Mouse (Mus musculus) spleen, adult 12 weeks (tissue): ENCODE results near the gene Nol9.
"Not testable (repeated sequence)": the region's sequence is repeated elsewhere in the genome, so short reads cannot be mapped to it uniquely, and the experiment has no call there.

Experiments
- DNase-seq: peaks from one replicate; pipeline ENCODE4 v3.0.0; 2022; ENCODE audit warnings: low spot score

Nol9 gene

DNA sequence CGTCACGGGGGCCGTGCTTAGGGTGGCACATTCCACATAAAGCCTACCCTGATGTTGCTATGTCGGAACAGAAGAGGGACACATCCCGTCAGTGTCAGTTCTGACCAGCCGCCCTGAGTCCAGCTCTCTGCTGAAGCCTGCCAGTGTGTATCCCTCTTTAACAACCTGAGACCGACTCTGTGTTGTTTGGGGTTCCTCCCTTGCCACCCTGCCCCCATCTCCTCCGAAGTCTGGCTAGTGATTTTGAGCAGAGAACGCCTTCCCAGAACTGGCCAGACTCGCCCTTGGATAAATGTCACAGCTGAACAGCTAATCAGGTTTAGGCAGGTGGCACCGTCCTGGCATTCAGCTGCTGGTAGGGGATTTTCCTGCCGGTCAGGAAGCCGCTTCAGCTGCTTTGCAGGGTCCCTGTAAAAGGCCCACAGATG is 28.4 kb upstream of the Nol9 start:
- DNase-seq, result no peak

DNA sequence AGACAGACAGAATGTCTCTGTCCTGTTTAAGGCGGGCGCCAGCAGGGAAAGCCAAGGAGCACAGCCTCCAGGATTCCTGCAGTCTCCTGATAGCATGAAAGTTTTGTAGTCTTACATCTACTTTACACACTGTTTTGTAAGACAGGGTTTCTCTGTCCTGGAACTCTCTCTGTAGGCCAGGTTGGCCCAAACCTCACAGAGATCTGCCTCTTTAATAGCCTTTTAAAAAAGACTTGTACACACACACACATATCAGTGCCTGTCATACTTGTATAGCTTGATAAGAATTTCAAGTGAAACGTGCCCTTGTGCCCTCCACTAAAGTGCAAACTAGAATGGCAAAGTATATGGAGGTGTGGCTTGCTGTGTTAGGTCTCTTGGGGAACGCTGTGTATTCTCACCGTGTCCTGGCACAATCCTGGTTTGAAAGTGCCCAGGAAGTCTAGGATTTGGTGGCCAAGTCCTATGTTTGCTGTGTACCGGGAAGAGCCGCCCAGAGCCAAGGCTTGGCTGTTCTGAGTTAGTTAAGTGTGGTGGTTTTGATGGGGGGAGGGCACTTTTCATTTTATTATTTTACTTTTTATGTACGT is 27.9 kb upstream of the Nol9 start:
- DNase-seq, result no peak

DNA sequence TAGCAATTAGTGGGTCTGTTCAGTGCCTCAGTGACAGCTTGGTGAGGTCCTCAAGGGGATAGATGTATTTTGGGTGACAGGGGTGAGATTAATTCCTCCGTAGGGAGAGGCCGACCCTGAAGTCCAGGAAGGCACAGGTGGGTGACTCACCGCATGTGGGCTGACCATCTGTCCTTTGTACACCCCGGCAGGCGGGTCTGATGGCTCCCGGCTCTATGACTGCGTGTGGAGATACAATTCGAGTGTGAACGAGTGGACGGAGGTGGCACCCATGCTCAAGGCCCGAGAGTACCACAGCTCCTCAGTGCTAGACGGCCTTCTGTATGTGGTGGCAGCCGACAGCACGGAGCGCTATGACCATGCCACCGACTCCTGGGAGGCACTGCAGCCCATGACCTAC is 27.0 kb upstream of the Nol9 start:
- DNase-seq, result no peak

DNA sequence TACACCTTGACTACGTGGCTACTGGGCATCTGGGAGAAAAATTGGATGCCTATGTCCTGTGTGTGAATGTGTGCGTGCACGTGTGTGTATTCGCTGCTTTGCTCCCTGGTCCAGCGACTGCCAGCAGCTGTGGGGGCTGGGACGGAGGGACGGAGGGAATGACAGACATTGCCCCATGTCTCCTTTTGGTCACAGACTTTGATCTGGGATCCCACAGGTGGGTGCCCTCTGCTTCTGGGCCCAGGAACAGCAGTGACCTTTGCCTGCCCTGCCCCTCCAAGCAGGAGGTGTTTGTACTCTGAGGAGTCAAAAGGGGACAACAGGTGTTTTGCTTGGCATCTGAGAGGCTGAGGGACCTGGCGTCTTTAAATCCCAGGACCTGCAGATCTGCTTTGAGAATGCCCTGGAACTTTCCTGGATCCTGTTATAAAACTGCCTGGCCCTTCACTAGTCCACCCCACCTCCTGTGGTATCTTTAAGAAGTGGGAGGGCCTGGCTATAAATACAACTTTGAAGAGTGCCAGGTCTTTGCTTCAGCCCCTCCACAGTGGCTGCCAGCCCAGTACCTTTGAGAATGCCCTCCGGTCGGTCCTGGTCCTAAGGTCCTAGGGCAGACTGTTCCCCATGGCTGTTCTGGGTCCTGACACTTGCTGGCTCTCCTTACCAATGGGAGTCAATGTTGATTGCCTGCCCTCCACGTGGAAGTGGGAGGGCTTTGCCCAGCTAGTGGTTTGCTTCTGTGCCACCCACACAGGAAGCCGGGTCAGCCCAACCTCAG is 25.9 kb upstream of the Nol9 start:
- DNase-seq, result no peak

DNA sequence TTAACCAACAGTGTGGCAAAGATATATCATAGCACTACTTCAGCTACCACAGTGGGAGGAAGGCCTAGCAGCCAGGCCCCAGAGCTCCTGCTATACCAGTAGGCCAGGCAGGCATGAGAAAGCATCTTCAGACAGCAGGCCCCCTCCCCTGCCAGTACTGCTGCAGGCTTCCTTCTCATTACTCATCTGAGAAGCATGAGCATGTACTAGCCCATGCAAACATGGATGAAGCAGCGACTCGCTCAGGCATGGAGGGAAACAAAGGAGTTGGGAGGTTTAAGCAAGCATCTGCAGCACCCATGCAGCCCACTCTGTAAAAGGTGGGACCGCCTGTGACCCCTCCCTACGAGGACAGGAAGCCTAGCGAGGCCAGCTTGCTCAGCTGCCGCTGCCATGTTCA is 20.0 kb upstream of the Nol9 start:
- DNase-seq, result no peak

DNA sequence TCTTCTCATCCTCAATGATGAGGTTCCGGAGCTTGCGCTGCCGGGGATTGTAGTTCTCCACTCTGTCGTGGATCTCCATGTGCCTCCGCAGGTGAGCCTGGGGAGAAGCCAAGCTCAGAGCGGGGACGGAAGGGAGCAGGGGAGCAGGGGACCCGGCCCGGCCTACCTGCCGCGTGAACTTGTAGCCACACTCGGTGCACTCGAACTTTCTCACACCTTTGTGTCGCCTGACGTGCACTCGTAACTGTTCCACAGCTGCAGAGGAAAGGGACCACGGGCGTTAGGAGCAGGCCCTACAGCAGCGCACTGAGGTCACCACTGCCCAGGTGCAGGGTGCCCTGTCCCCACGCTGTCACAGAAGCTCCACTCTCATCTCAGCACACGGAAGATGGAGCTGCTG is 19.1 kb upstream of the Nol9 start:
- no peak for DNase-seq

DNA sequence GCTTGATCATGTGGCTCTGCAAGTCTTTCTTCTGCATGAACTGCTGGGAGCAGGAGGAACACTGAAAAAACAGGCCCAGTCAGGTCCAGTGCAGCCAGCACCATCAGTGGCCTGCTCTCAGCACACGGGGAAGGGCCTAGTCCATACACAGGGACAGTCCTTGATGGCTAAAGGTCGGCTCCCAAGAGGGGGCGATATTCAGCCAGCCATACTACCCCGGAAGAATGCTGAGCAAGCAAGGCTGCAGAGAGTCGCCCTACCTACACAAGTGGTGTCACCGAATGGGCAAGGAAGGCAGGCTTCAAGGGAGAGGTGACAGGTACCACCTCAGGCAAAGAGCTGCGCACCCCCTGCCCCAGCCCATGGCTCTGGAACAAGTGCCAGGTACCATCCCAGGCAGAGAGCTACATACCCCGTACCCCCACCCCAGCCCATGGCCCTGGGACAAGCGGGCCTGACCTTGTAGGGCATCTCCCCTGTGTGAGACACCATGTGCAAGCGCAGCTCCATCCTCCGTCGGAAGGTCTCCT is 17.5 kb upstream of the Nol9 start:
- no peak for DNase-seq

DNA sequence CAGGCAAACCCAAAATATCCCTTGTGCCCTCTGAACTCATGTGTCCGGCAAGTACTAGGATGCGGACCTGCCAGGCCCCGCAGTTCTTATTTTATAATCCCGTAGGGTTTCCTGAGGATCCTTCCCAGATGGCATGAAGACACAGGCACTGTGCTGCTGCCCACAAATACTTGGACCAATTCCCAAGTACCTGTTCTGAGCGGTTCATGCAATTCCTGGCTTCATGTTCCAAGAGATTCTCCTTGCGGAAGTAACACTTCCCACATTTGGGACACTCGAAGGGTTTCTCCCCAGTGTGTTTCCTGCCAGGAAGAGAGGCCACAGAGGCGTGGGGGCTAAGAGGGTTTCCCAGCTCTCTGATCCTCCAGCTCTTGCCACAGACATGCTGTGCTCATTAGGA is 16.6 kb upstream of the Nol9 start:
- no peak for DNase-seq

DNA sequence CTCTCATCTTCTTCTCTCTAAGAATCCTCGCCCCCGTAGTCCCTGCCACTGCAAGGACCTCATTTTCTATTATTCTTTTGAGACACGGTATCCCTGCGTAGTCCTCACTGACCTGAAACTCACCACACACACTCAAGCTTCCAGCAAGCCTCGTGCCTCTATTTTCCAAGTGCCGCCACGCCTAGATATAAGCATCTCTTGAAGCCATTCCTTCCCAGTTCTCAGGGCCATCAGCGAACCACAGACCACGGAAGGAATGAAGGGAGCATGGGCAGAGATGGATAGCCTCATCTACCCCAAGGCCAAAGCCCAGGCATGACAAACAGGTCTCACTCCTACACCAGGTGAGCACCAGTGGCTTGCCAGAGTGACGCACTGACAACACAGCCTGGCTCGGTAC is 14.6 kb upstream of the Nol9 start:
- no peak for DNase-seq

DNA sequence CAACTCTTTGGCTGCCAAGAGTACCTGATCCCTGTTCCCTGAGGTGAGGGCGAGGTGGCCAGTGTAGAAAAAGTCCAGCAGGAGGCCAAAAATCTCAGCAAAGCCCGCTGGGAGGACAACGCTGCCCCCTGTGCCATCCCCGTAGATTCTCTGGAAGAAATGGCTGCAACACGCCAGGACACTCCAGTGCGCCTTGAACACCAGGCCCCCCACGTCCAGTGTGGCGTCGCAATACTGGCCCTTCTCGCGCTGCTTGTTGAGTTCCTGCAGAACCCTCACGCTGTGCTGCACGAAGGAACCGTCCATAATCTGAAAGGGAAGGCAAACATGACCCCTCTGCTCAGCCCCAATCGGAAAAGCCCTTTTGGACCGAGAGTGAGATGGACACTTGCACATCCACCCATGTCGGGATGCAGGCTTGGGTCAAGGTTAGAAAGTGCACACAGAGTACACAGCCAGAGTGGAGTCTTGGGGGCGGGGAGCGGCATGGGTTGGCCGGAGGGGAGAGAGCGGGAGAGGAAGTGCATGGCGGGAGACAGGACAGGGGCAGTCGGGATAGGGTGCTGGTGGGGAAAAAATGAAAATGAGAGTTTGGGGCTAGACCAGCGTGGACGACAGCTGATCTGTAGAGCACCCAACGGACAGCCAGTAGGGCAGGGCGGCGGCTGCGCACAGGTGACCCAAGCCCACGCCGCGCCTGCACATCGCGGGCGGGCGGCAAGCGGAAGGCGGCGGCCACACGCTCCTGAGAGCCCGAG is 12.2 kb upstream of the Nol9 start:
- DNase-seq, result no peak

DNA sequence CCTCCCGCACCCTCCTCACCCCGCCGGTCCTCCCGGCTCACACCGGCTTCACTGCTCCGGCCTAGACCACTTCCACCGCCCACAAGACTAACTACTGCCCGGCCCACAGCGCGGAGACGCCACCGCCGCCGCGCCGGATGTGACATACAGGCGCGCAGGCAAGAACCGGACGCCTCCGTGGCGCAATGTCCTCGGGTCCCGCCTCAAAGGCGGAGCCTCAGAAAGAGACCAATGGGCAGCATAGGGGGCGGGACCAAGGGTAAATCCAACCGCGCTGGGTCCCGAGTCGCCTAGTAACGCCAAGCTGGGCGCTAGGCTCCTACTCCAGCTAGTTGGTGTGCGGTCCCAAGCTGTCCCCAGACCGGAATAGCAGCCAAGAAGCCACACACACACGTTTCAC is 11.6 kb upstream of the Nol9 start, which contains the start of gene Zbtb48:
Zbtb48 (minus strand) TSS at position 148 of the 400 bp plus-strand sequence.
- peak; percentile 86 for DNase-seq

DNA sequence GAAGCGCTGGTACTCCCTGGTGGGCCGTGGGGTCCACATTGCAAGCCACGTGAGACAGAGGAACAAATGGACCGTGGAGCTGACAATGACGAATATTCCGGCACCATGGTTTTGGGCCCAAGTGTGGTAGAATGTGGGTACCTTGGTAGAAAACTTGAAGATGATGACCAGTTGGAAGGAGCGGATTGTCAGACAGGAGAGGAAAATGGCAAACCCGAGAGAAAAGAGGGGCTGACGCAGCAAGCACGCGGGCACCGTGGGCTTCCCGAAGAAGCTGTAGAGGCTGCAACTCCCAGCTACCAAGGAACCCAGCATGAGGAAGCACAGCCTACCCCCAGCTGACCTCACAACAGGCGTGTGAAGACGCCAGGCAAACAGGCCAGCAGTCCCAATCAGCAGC is 10.7 kb upstream of the Nol9 start:
- DNase-seq, result no peak

DNA sequence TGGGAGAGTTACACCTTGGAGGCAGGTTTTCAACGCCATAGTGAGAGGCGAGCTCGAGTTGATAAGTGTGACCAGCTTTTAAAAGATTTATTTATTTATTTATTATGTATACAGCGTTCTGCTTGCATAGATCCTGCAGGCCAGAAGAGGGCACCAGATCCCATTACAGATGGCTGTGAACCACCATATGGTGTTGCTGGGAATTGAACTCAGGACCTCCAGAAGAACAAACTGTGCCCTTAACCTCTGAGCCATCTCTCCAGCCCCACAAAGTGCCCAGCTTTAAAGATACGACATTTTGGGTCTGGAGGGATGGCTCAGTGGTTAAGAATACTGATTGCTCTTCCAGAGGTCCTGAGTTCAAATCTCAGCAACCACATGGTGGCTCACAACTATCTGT is 10.0 kb upstream of the Nol9 start:
- DNase-seq, result no peak

DNA sequence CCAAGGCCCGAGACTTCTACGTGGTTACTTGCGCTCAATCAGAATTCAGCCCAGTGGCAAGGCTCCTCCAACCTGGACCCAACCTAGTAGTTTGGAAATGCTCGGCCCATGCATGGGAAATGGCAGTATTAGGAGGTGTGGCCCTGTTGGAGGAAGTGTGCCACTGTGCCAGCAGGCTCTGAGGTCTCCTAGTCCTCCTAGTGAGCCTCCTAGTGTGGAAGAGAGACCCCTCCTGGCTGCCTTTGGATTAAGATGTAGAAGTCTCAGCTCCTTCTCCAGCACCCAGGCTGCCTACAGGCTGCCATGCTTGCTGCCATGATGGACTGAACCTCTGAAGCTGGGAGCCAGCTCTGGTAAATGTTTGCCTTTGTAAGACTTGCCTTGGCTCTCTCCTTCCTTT is 9.1 kb upstream of the Nol9 start:
- DNase-seq, result no peak

DNA sequence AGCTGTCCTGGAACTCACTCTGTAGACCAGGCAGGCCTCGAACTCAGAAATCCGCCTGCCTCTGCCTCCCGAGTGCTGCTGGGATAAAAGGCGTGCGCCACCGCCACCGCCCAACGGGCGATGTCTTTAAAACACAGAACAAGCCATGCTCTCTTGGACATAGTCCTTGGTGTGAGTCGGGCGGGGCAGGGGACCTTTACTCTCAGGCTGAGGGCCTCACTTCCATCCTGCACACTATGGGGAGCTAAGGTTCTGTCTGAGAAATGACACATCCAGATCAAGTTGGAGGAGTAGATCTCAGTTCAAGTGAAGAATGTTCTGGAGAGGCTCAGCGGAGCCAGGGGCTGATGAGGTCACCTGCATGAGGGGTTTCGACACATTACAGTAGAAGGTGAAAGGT is 6.2 kb upstream of the Nol9 start:
- DNase-seq, result no peak

DNA sequence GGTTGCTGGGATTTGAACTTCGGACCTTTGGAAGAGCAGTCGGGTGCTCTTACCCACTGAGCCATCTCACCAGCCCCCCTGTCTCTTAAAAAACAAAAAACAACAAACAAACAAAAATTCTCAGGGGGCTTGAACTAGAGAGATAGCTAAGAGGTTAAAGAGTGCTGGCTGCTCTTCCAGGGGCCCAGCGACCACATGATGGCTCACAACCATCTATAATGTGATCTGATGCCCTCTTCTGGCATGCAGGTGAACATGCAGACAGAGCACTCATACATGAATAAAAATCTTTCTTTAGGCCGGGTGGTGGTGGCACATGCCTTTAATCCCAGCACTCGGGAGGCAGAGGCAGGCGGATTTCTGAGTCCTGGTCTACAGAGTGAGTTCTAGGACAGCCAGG is 2.7 kb upstream of the Nol9 start:
- not testable (repeated sequence) for DNase-seq

DNA sequence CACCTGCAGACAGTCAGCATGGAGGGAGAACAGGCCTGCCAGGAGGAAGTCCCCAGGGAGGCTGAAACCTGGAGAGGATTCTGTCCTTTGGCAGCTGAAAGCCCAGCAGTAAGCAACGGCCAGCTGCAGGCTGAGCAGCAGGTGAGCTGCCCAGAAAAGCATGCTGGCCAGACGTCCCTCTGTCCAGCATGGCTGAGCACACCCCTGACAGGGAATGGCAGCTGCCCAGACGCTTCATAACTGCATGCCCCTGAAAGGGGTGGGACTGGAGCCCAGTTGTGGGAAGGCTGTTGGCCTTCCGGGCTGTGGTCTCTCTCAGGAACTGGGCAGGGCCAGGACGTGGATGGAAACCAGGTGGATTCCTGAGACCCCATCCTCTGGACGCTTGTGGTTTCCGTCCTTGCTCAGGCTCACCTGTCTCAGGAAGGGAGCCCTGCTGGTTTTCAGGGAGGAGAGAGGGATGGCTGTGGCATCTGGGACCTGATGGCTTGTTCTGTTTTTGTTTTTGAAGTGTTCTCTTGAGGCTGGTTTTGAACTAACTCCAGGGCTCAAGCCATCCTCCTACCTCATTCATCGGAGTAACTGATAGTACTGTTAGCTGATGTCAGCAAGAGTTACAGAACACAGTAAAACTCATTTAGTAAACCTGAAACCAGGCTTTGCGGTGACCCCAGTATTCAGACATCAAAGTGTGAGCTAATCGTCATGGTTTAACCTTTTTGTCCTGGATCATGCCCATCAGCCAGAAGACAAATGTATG is 716 bp upstream of the Nol9 start, which contains the start of gene Tas1r1:
Tas1r1 (minus strand) TSS at position 344 of the 760 bp plus-strand sequence.
- DNase-seq, result no peak

DNA sequence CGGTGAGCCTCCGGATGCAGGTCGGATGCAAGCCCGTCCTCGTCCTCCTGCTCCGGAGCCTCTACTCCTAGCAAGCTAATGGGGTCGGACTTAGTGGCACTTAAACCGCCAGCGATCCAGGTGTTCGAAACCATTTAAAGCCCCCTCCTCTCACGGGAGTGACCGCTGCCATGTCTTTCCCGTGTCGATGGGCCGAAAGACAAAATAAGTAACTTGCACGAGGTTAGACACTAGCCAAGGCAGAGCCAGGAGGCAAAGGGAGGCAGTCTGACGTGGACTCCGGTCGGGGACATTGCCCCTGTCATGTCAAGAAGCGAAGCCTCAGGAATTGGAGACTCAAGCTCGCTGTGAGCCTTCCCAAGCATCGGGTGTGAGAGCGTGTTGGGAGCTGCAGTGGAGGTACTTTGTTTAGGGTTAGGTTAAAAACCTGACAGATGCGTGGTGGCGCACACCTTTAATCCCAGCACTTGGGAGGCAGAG is 750 bp downstream of the Nol9 start:
- no peak for DNase-seq

DNA sequence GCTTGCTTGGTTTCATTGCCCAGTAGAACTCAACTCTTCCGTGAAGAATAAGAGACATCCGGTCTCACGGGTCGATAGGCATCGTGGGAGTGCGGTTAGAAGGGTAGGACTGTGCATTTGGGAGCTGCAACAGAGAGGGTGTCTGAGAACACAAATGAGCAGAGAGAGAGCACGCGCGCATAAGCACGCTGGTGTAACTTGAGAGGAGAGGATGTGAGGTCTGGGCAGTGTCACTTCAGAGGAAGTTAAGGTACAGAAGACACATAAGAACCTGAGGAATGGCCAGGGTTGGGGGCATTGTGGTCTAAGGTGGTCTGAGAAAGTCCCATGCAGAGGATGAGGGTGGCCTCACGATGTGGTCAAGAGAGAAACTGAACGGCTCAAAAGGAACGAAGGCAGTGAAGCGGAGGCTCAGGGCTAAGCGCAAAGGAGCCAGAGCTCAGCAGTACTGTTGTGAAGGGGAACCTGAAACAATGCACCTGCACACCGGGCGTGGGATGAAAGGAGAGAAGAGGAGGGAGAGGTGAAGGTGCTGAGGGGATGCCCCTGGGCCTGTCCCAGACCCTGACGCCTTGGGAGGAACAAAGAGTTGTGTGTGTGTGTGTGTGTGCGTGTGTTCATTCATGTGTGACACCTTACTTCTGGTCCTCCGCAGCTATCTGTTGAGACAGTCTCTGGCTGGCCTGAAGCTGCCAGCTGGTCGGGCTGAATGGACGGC is 3.0 kb downstream of the Nol9 start:
- DNase-seq, result no peak

DNA sequence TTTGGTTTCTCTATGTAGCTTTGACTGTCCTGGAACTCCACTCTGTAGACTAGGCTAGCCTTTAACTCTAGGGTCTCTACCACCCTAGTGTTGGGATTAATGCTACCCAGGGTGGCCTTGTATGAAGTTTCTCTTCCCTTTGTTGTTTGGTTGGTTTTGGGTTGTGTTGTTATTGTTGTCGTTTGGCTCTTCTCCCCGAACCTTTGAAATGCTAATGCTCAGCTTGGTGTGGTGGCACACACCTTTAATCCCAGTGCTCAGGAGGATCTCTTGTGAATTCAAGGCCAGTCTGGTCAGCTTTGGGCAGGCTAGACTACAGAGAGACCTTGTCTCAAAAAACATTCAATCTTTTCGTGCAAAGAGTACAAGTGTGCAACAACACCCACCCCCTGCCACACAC is 4.0 kb downstream of the Nol9 start:
- no peak for DNase-seq

DNA sequence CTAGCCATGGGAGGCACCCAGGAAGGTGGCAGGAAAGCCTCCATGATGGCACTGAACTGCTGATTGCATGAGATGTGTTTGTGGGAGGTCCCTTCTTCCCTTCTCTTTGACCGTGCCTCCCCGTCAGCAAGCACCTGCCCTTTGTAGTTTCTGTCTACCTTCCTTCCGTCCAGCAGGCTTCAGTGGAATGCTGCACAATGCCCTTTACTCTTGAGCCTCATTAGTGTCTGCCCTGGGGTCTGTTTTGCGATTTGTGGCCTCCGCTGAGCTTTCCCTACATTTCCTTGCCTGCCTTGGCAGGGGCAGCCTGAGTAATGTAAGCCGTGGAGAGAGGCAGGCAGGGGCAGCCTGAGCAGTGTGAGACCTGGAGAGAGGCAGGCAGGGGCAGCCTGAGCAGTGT is 5.5 kb downstream of the Nol9 start:
- no peak for DNase-seq
